In genomic region chr15:85337979-85338378, GRCm38 (mm10) we compare ENCODE assay signal across 14 mouse cellular contexts. TPM values are rescaled to one million over a fixed set of nuclear protein-coding genes. Genes with fewer than 3 reads are reported as not detected.
A peak's percentile ranks its signal among the peaks of the same experiment; 100 is the strongest.
DNase-seq lines count a peak whose midpoint lies in the region; ATAC-seq and TF ChIP-seq lines count a peak whose summit lies in the region.
"Had no signal": no experiment of that assay in that cellular context is flagged by ENCODE, and none has a peak within 500 bp of the region (broad histone marks: within the 10 kb centered on the region; RNA-seq: fewer than 3 reads in every experiment).

No protein-coding gene starts in this region.

- peaks cover 15% of the 10 kb centered on the region for H3K4me1 ChIP-seq in forebrain, embryonic 14.5 days (ENCODE audit: control insufficient read depth, insufficient read depth, low read length)
- H3K4me1 ChIP-seq in forebrain, embryonic 12.5 days, result peaks cover 26% of the 10 kb centered on the region
- H3K4me1 ChIP-seq in liver, embryonic 15.5 days (replicated peaks), result peaks cover 35% of the 10 kb centered on the region
- H3K4me1 ChIP-seq in liver, postnatal 0 days (ENCODE audit: insufficient read depth), result peaks cover 29% of the 10 kb centered on the region
- H3K4me1 ChIP-seq in hindbrain, embryonic 16.5 days (ENCODE audit: control insufficient read depth, insufficient read depth, low read depth, low read length), result peaks cover 25% of the 10 kb centered on the region

- H3K9ac ChIP-seq in forebrain, embryonic 14.5 days (ENCODE audit: low read length), result no peak overlapping the region
- H3K9ac ChIP-seq in forebrain, embryonic 12.5 days, result no peak overlapping the region
- no peak overlapping the region for H3K9ac ChIP-seq in liver, embryonic 15.5 days
- H3K9ac ChIP-seq in liver, postnatal 0 days (replicated peaks), result no peak overlapping the region; the same call in 1 of the 2 replicates
- H3K9ac ChIP-seq in hindbrain, embryonic 16.5 days (ENCODE audit: low read depth, low read length), result no peak overlapping the region
- H3K9ac ChIP-seq: limb, embryonic 15.5 days had no signal

- 81% methylated on average over 5 of the region's 5 CpGs for WGBS in forebrain, embryonic 14.5 days
- whole genome bisulfite sequencing in forebrain, embryonic 12.5 days, result 90% methylated on average over 5 of the region's 5 CpGs
- 80% methylated on average over 5 of the region's 5 CpGs for WGBS in liver, embryonic 15.5 days (ENCODE audit: insufficient replicate concordance)
- 78% methylated on average over 5 of the region's 5 CpGs for WGBS in liver, postnatal 0 days (ENCODE audit: insufficient replicate concordance)
- WGBS in hindbrain, embryonic 16.5 days, result 94% methylated on average over 5 of the region's 5 CpGs

- H3K9me3 ChIP-seq in forebrain, embryonic 14.5 days (replicated peaks; ENCODE audit: control insufficient read depth, low read length), result no peaks in the 10 kb centered on the region
- no peaks in the 10 kb centered on the region for H3K9me3 ChIP-seq in forebrain, embryonic 12.5 days
- no peaks in the 10 kb centered on the region for H3K9me3 ChIP-seq in liver, embryonic 15.5 days (replicated peaks)
- H3K9me3 ChIP-seq in liver, postnatal 0 days (ENCODE audit: low read length), result no peaks in the 10 kb centered on the region
- H3K9me3 ChIP-seq in hindbrain, embryonic 16.5 days (ENCODE audit: control insufficient read depth, low read length), result no peaks in the 10 kb centered on the region
- H3K9me3 ChIP-seq: heart, embryonic 12.5 days; limb, embryonic 15.5 days had no signal

- H3K36me3 ChIP-seq in forebrain, embryonic 14.5 days (ENCODE audit: control insufficient read depth, insufficient read depth, low read length), result no peaks in the 10 kb centered on the region
- no peaks in the 10 kb centered on the region for H3K36me3 ChIP-seq in forebrain, embryonic 12.5 days (replicated peaks)
- H3K36me3 ChIP-seq in liver, embryonic 15.5 days (replicated peaks), result no peaks in the 10 kb centered on the region
- no peaks in the 10 kb centered on the region for H3K36me3 ChIP-seq in liver, postnatal 0 days (replicated peaks; ENCODE audit: insufficient read depth, low read length)
- no peaks in the 10 kb centered on the region for H3K36me3 ChIP-seq in hindbrain, embryonic 16.5 days (ENCODE audit: control insufficient read depth, insufficient read depth, low read length)
- H3K36me3 ChIP-seq: heart, embryonic 12.5 days; limb, embryonic 15.5 days had no signal

- no peak for DNase-seq in forebrain, embryonic 14.5 days (ENCODE audit: low spot score)
- DNase-seq in liver, postnatal 0 days, result no peak
- DNase-seq in brain, adult 2 months (ENCODE audit: low read depth, low spot score), result peak; percentile 73
- no peak for DNase-seq in urinary bladder, postnatal 4 days (ENCODE audit: low spot score in 2 of 2)
- no peak for DNase-seq in gastrocnemius, postnatal 25 days
- DNase-seq: embryo, embryonic 11 days; gastrocnemius, postnatal 10 days; kidney, postnatal 25 days had no signal

- no peaks in the 10 kb centered on the region for H3K27me3 ChIP-seq in forebrain, embryonic 14.5 days (replicated peaks; ENCODE audit: control insufficient read depth, insufficient read depth, low read length)
- no peaks in the 10 kb centered on the region for H3K27me3 ChIP-seq in forebrain, embryonic 12.5 days
- H3K27me3 ChIP-seq in liver, embryonic 15.5 days, result no peaks in the 10 kb centered on the region
- H3K27me3 ChIP-seq in liver, postnatal 0 days (ENCODE audit: insufficient read depth, low read length), result no peaks in the 10 kb centered on the region
- H3K27me3 ChIP-seq in hindbrain, embryonic 16.5 days (replicated peaks; ENCODE audit: control insufficient read depth, insufficient read depth, low read length), result no peaks in the 10 kb centered on the region
- H3K27me3 ChIP-seq: heart, embryonic 12.5 days; limb, embryonic 15.5 days; Patski had no signal

- ATAC-seq in forebrain, embryonic 14.5 days, result no peak
- ATAC-seq in forebrain, embryonic 12.5 days (ENCODE audit: low FRiP score), result no peak
- no peak for ATAC-seq in liver, embryonic 15.5 days (ENCODE audit: insufficient read depth)
- ATAC-seq in liver, postnatal 0 days, result no peak
- ATAC-seq in hindbrain, embryonic 16.5 days, result no peak
- ATAC-seq: Patski had no signal

- no peak for TF ChIP-seq CTCF in liver, postnatal 0 days (IDR thresholded peaks at IDR 0.05; ENCODE audit: low read depth)

- no peak for TF ChIP-seq EP300 in liver, postnatal 0 days (IDR thresholded peaks at IDR 0.05; ENCODE audit: low read depth)

- no peak overlapping the region for H3K4me3 ChIP-seq in forebrain, embryonic 14.5 days (ENCODE audit: low read depth, low read length)
- no peak overlapping the region for H3K4me3 ChIP-seq in forebrain, embryonic 12.5 days (replicated peaks)
- H3K4me3 ChIP-seq in liver, embryonic 15.5 days (replicated peaks), result no peak overlapping the region
- H3K4me3 ChIP-seq in liver, postnatal 0 days (ENCODE audit: low read depth, low read length), result no peak overlapping the region
- H3K4me3 ChIP-seq in hindbrain, embryonic 16.5 days (ENCODE audit: low read length), result peak overlapping the region; percentile 98; the same call in 1 of the 2 replicates

- H3K27ac ChIP-seq in forebrain, embryonic 14.5 days (ENCODE audit: low read depth, low read length), result no peak overlapping the region
- no peak overlapping the region for H3K27ac ChIP-seq in forebrain, embryonic 12.5 days
- H3K27ac ChIP-seq in liver, embryonic 15.5 days (replicated peaks), result no peak overlapping the region
- no peak overlapping the region for H3K27ac ChIP-seq in liver, postnatal 0 days (ENCODE audit: low read depth)
- H3K27ac ChIP-seq in hindbrain, embryonic 16.5 days (ENCODE audit: low read depth, low read length), result no peak overlapping the region
- H3K27ac ChIP-seq: limb, embryonic 15.5 days had no signal

- H3K4me2 ChIP-seq in forebrain, embryonic 14.5 days (ENCODE audit: low read length), result peak overlapping the region; percentile 65
- no peak overlapping the region; the same call in 1 of the 2 replicates for H3K4me2 ChIP-seq in forebrain, embryonic 12.5 days
- H3K4me2 ChIP-seq in liver, embryonic 15.5 days, result peak overlapping the region; percentile 79; the same call in 1 of the 2 replicates
- H3K4me2 ChIP-seq in liver, postnatal 0 days (ENCODE audit: low read depth, low read length), result no peak overlapping the region
- peak overlapping the region; percentile 84 for H3K4me2 ChIP-seq in hindbrain, embryonic 16.5 days (ENCODE audit: low read length)

RNA-seq across cellular contexts. Expression of gene Atxn10, which starts 1.9 kb away (rescaled TPM):
- 516 and 535 TPM in 2 replicates for polyA plus RNA-seq in forebrain, embryonic 14.5 days (2014; fragmentation: Nextera tagmentation; extraction: Ambion mirVana)
- 407 and 408 TPM in 2 replicates for polyA plus RNA-seq in forebrain, embryonic 12.5 days (2016; fragmentation: Nextera tagmentation; extraction: Ambion mirVana)
- polyA plus RNA-seq in liver, embryonic 15.5 days (2015; fragmentation: Nextera tagmentation; extraction: Ambion mirVana), result 85.3 and 90.0 TPM in 2 replicates
- polyA plus RNA-seq in liver, postnatal 0 days (2015; fragmentation: Nextera tagmentation; extraction: Ambion mirVana), result 77.7 and 83.3 TPM in 2 replicates
- polyA plus RNA-seq in hindbrain, embryonic 16.5 days (2015; fragmentation: Nextera tagmentation; extraction: Ambion mirVana), result 532 and 553 TPM in 2 replicates
- 10 to 100 TPM; 28.7 to 35.1 TPM for total RNA-seq in gastrocnemius, postnatal 25 days (2021)

Comparison
In these comparisons a context has a peak if more than half of its experiments do, and no peak if none do; other contexts are left out.
1. H3K4me2 ChIP-seq: peak in forebrain, embryonic 14.5 days (single experiment), liver, embryonic 15.5 days (single experiment) and hindbrain, embryonic 16.5 days (single experiment); none in forebrain, embryonic 12.5 days (single experiment) and liver, postnatal 0 days (single experiment).